Mouse (Mus musculus) hindbrain, embryonic 12.5 days (tissue): ENCODE results near the gene Yipf1. TPM values are rescaled to one million over a fixed set of nuclear protein-coding genes. Genes with fewer than 3 reads are reported as not detected.
A peak's percentile ranks its signal among the peaks of the same experiment; 100 is the strongest.

Source experiments
- ATAC-seq: fragments of 200-750 bp; cut with Nextera tagmentation; 2 replicates; pipeline ENCODE4 v1.8.0; 2017; ENCODE audit warnings: moderate TSS enrichment; ENCODE audit not compliant: low FRiP score
- H3K27ac ChIP-seq: fragments of 300-500 bp; sonication (generic); 2 replicates; pipeline ENCODE4 v1.5.1; 2016; ENCODE audit warnings: mild to moderate bottlenecking
- H3K27me3 ChIP-seq: fragments of 300-500 bp; sonication (generic); 2 replicates; pipeline ENCODE4 v1.6.1; 2016; ENCODE audit warnings: mild to moderate bottlenecking
- H3K36me3 ChIP-seq: fragments of 300-500 bp; sonication (generic); 2 replicates; pipeline ENCODE4 v1.6.1; 2016; ENCODE audit warnings: mild to moderate bottlenecking
- H3K4me1 ChIP-seq: fragments of 300-500 bp; sonication (generic); 2 replicates; pipeline ENCODE4 v1.6.1; 2016
- H3K4me2 ChIP-seq: fragments of 300-500 bp; sonication (generic); replicated peaks from 2 replicates; pipeline ENCODE4 v1.6.1; 2016; ENCODE audit warnings: mild to moderate bottlenecking
- H3K4me3 ChIP-seq: fragments of 300-500 bp; sonication (generic); 2 replicates; pipeline ENCODE4 v1.5.1; 2016; ENCODE audit warnings: mild to moderate bottlenecking
- H3K9ac ChIP-seq: fragments of 300-500 bp; sonication (generic); 2 replicates; pipeline ENCODE4 v1.6.1; 2016; ENCODE audit warnings: mild to moderate bottlenecking, moderate library complexity
- H3K9me3 ChIP-seq: fragments of 300-500 bp; sonication (generic); replicated peaks from 2 replicates; pipeline ENCODE4 v1.6.1; 2016; ENCODE audit warnings: mild to moderate bottlenecking
- WGBS: fragments of 180-500 bp; shearing (Covaris S2); methylation state at CpG from one replicate; pipeline ENCODE4 v1.1.7; 2016; 5-methylcytosine and 5-hydroxymethylcytosine counted together
- polyA plus RNA-seq: library from polyadenylated mRNA; unstranded; fragments of >200 nt; fragmentation: Nextera tagmentation; extraction: Ambion mirVana; gene quantifications from 2 replicates; pipeline ENCODE4 v1.2.1, GENCODE M21; 2016

Yipf1 gene
- polyA plus RNA-seq, 1 experiment from 2014 or later: 42.2 TPM

DNA sequence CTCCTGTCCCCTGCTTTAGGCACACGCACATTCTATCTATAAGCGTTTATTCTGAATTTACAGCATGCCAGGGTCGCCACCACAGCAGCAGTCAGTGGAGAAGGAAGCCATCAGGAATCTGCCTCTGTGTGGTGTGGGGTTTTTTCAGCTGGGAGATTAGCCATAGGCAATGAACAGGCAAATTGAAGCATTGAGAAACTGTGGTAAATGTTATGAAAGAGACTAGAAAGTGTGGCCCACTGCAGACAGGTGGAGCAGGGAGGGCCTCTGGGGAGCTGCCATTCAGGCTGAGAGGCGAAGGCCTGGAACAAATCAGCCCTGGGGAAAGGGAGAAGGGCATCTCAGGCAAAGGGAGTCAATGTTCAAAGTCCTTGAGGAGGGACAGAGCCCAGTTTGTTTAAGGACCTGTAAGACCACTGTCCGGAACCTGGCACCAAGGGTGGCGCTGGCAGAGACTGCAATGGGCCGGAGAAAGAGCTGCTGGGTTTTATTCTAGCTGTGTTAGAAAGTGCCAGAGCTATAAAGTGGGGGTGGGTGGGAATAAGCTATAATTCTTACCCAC is 14.3 kb upstream of the Yipf1 start:
- no peaks in the 10 kb centered on the region for H3K4me1 ChIP-seq
- no peak for ATAC-seq
- no peaks in the 10 kb centered on the region for H3K9me3 ChIP-seq
- no peak overlapping the region for H3K9ac ChIP-seq
- 90% methylated on average over 7 of the region's 7 CpGs for WGBS
- no peaks in the 10 kb centered on the region; the same call in 1 of the 2 replicates for H3K27me3 ChIP-seq
- H3K36me3 ChIP-seq: no peaks in the 10 kb centered on the region
- H3K27ac ChIP-seq: no peak overlapping the region
- H3K4me2 ChIP-seq: no peak overlapping the region
- no peak overlapping the region for H3K4me3 ChIP-seq

DNA sequence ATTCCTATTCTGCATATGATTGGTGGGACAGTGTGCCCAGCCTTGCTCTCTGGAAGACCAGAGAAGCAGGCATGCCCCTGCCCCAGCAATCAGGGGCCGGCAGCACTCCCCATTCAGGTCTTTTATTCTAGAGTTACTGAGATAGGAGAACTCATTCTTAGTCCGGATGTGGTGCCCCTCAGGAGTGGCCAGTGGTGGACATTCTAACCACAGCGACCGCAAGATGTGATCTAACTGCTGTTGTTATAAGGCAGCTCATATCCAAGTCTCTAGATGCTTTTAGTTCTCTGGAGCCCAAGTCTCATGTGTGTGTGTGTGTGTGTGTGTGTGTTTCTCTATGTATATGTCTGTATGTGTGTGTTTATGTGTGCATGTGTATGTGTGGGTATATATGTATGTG is 13.8 kb upstream of the Yipf1 start:
- Histone ChIP-seq H3K27ac (no peak overlapping the region), H3K36me3 (no peaks in the 10 kb centered on the region), H3K4me1 (no peaks in the 10 kb centered on the region), H3K4me2 (no peak overlapping the region), H3K9me3 (no peaks in the 10 kb centered on the region), H3K27me3 (no peaks in the 10 kb centered on the region; the same call in 1 of the 2 replicates), H3K9ac (no peak overlapping the region), H3K4me3 (no peak overlapping the region)
- no peak for ATAC-seq
- 73% methylated on average over 4 of the region's 4 CpGs for WGBS

GRCm38 (mm10) chr4:107300902-107301555 is 13.1 kb upstream of the Yipf1 start:
- no peak overlapping the region for H3K27ac ChIP-seq
- WGBS: 92% methylated on average over 1 of the region's 1 CpGs
- H3K9me3 ChIP-seq: no peaks in the 10 kb centered on the region
- no peak overlapping the region for H3K4me3 ChIP-seq
- ATAC-seq: no peak
- peak overlapping the region; percentile 18 for H3K9ac ChIP-seq
- H3K27me3 ChIP-seq: no peaks in the 10 kb centered on the region; the same call in 1 of the 2 replicates
- H3K4me2 ChIP-seq: no peak overlapping the region
- no peaks in the 10 kb centered on the region for H3K36me3 ChIP-seq
- H3K4me1 ChIP-seq: no peaks in the 10 kb centered on the region

GRCm38 (mm10) chr4:107302221-107302620 is 11.9 kb upstream of the Yipf1 start:
- Histone ChIP-seq H3K27me3 (no peaks in the 10 kb centered on the region; the same call in 1 of the 2 replicates), H3K4me1 (no peaks in the 10 kb centered on the region), H3K36me3 (no peaks in the 10 kb centered on the region), H3K27ac (no peak overlapping the region), H3K4me3 (no peak overlapping the region), H3K4me2 (no peak overlapping the region), H3K9ac (no peak overlapping the region), H3K9me3 (no peaks in the 10 kb centered on the region)
- WGBS: 87% methylated on average over 9 of the region's 9 CpGs
- no peak for ATAC-seq

- Histone ChIP-seq H3K4me1 (no peaks in the 10 kb centered on the region), H3K9me3 (no peaks in the 10 kb centered on the region), H3K4me2 (no peak overlapping the region), H3K27ac (no peak overlapping the region), H3K27me3 (no peaks in the 10 kb centered on the region; the same call in 1 of the 2 replicates), H3K36me3 (no peaks in the 10 kb centered on the region), H3K4me3 (no peak overlapping the region), H3K9ac (no peak overlapping the region)
- ATAC-seq: no peak
- WGBS: 82% methylated on average over 4 of the region's 4 CpGs
These were observed 11.3 kb upstream of the Yipf1 start for GRCm38 (mm10) chr4:107302832-107303231.

DNA sequence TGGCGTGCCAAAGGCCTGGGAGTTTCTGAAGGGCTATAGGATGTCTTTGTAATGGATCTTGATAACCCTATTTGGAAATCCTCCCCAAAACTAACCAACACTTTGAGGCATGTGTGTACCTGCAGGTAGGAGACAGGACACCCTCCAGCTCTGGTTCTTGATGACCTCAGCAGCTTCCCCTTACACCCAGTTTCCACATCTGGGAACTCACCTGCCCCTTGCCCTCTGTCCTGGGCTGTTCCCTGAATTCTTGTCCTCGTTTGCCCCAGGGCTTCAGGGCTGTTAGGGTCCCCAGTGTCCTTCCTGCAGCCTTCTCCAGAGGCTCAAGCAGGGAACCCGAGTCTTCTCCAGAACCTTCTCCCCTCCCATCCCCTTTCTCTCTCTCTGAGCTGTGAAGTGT is 10.6 kb upstream of the Yipf1 start:
- Histone ChIP-seq H3K4me1 (no peaks in the 10 kb centered on the region), H3K4me2 (no peak overlapping the region), H3K4me3 (no peak overlapping the region), H3K27ac (no peak overlapping the region), H3K9me3 (no peaks in the 10 kb centered on the region), H3K9ac (no peak overlapping the region), H3K36me3 (no peaks in the 10 kb centered on the region), H3K27me3 (no peaks in the 10 kb centered on the region; the same call in 1 of the 2 replicates)
- 58% methylated on average over 3 of the region's 3 CpGs for WGBS
- ATAC-seq: no peak

GRCm38 (mm10) chr4:107306966-107307365 is 7.2 kb upstream of the Yipf1 start, which contains the start of gene Dio1:
Dio1 (minus strand) TSS chr4:107307169.
- H3K27ac ChIP-seq: no peak within 1 kb of the TSS
- no peaks in the 10 kb centered on the region for H3K36me3 ChIP-seq
- H3K4me2 ChIP-seq: no peak within 1 kb of the TSS
- 68% methylated on average over 6 of the region's 6 CpGs for WGBS
- H3K9me3 ChIP-seq: no peaks in the 10 kb centered on the region
- no peaks in the 10 kb centered on the region; the same call in 1 of the 2 replicates for H3K27me3 ChIP-seq
- H3K4me1 ChIP-seq: no peaks in the 10 kb centered on the region
- ATAC-seq: no peak
- no peak within 1 kb of the TSS for H3K4me3 ChIP-seq
- H3K9ac ChIP-seq: no peak within 1 kb of the TSS

- Histone ChIP-seq H3K4me1 (peaks cover 13% of the 10 kb centered on the region), H3K9me3 (no peaks in the 10 kb centered on the region), H3K4me3 (peak overlapping the region; percentile 68), H3K27ac (no peak overlapping the region), H3K27me3 (no peaks in the 10 kb centered on the region), H3K4me2 (peak overlapping the region; percentile 69), H3K36me3 (peaks cover 26% of the 10 kb centered on the region), H3K9ac (peak overlapping the region; percentile 73)
- ATAC-seq: no peak; the same call in 1 of the 2 replicates
- WGBS: 11% methylated on average over 7 of the region's 7 CpGs
These were observed 279 bp downstream of the Yipf1 start for GRCm38 (mm10) chr4:107314479-107314805.

DNA sequence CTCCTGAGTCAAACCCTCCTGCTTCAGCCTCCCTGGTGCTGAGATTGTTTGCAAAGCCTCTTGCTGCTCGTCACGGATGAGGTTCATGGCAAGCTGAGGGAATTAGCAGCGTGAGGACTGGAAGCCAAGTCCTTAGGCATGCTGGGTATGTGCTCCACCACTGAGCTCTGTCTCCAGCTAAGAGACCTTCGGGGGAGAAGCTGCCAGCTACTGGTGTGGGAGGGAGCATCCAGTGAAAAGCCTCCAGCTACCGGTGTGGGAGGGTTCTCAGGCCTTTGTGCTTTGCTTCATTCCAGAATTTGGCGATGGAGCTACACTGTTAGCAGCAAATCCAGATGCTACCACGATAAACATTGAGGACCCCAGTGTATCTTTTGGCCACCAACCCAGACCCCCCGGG is 4.5 kb downstream of the Yipf1 start:
- peaks cover 60% of the 10 kb centered on the region for H3K36me3 ChIP-seq
- no peak overlapping the region for H3K9ac ChIP-seq
- no peak overlapping the region for H3K4me2 ChIP-seq
- no peaks in the 10 kb centered on the region for H3K9me3 ChIP-seq
- no peaks in the 10 kb centered on the region for H3K27me3 ChIP-seq
- H3K4me3 ChIP-seq: no peak overlapping the region
- H3K27ac ChIP-seq: no peak overlapping the region
- no peak for ATAC-seq
- WGBS: 84% methylated on average over 8 of the region's 8 CpGs
- H3K4me1 ChIP-seq: peaks cover 10% of the 10 kb centered on the region

GRCm38 (mm10) chr4:107321041-107321440 is 6.9 kb downstream of the Yipf1 start:
- no peak overlapping the region for H3K27ac ChIP-seq
- no peaks in the 10 kb centered on the region for H3K4me1 ChIP-seq
- ATAC-seq: no peak
- no peaks in the 10 kb centered on the region for H3K27me3 ChIP-seq
- 83% methylated on average over 2 of the region's 2 CpGs for WGBS
- H3K36me3 ChIP-seq: peaks cover 66% of the 10 kb centered on the region
- no peak overlapping the region for H3K9ac ChIP-seq
- no peak overlapping the region for H3K4me3 ChIP-seq
- H3K4me2 ChIP-seq: no peak overlapping the region
- H3K9me3 ChIP-seq: no peaks in the 10 kb centered on the region

DNA sequence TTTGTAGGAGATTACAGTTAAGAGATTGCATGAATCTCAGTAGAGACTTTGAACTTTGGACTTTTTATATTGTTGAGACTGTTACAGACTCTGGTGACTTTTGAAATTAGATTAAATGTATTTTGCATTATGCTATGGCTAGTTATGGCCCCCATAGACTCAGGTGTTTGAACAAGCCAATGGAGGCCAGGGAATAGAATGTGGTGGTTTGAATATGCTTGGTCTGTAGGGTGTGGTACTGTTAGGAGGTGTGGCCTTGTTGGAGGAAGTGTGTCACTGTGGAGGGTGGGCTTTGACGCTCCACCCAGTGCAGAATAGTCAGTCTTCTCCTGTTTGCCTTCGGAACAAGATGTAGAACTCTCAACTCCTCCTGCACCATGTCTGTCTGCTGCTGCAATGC is 8.9 kb downstream of the Yipf1 start:
- WGBS: 93% methylated on average over 2 of the region's 2 CpGs
- Histone ChIP-seq H3K9ac (no peak overlapping the region), H3K4me1 (no peaks in the 10 kb centered on the region), H3K4me2 (no peak overlapping the region), H3K27ac (no peak overlapping the region), H3K27me3 (no peaks in the 10 kb centered on the region), H3K36me3 (peaks cover 63% of the 10 kb centered on the region), H3K9me3 (no peaks in the 10 kb centered on the region), H3K4me3 (no peak overlapping the region)
- no peak for ATAC-seq

GRCm38 (mm10) chr4:107328530-107328929 is 14.4 kb downstream of the Yipf1 start:
- peaks cover 2% of the 10 kb centered on the region; the same call in 1 of the 2 replicates for H3K9me3 ChIP-seq
- no peak overlapping the region for H3K9ac ChIP-seq
- no peaks in the 10 kb centered on the region for H3K4me1 ChIP-seq
- H3K4me2 ChIP-seq: no peak overlapping the region
- peaks cover 26% of the 10 kb centered on the region for H3K36me3 ChIP-seq
- H3K27ac ChIP-seq: no peak overlapping the region
- no peak overlapping the region for H3K4me3 ChIP-seq
- 92% methylated on average over 8 of the region's 8 CpGs for WGBS
- no peaks in the 10 kb centered on the region for H3K27me3 ChIP-seq
- ATAC-seq: no peak

DNA sequence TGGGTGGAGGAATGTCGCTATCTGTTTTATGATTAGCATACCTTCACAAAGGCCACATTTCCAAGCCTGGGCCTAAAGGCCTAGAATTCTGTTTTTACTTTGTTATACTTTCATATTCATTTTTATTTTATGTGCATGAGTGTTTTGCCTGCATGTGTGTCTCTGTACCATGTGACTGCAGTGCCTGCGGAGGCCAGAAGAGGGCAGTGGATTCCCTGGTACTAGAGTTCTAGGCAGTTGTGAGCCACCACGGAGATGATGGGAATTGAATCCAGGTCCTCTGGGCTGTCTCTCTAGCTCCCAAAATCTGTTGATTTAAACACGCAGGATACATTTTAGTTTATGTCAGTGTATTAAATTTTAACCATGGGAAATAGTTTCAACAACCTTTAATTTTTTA is 19.4 kb downstream of the Yipf1 start:
- H3K9me3 ChIP-seq: peaks cover 3% of the 10 kb centered on the region; the same call in 1 of the 2 replicates
- no peak overlapping the region for H3K9ac ChIP-seq
- no peak for ATAC-seq
- 92% methylated on average over 4 of the region's 4 CpGs for WGBS
- H3K27me3 ChIP-seq: no peaks in the 10 kb centered on the region
- H3K4me3 ChIP-seq: no peak overlapping the region
- peaks cover 7% of the 10 kb centered on the region; the same call in 1 of the 2 replicates for H3K36me3 ChIP-seq
- no peak overlapping the region for H3K4me2 ChIP-seq
- no peak overlapping the region for H3K27ac ChIP-seq
- H3K4me1 ChIP-seq: no peaks in the 10 kb centered on the region
